Mouse (Mus musculus) right cerebral cortex, postnatal 25 days (tissue): ENCODE results near the gene Wdr31.
A peak's percentile ranks its signal among the peaks of the same experiment; 100 is the strongest.
"Not testable (repeated sequence)": the region's sequence is repeated elsewhere in the genome, so short reads cannot be mapped to it uniquely, and the experiment has no call there.

Experiments
- DNase-seq: peaks from one replicate; pipeline ENCODE4 v3.0.0; 2022

The Wdr31 gene

GRCm38 (mm10) chr4:62494230-62494629 lies 23.5 kb upstream of the Wdr31 start:
- no peak for DNase-seq

GRCm38 (mm10) chr4:62492682-62493081 lies 22.0 kb upstream of the Wdr31 start:
- no peak for DNase-seq

GRCm38 (mm10) chr4:62487914-62488313 lies 17.2 kb upstream of the Wdr31 start:
- no peak for DNase-seq

GRCm38 (mm10) chr4:62487172-62487571 lies 16.5 kb upstream of the Wdr31 start:
- DNase-seq: no peak

- no peak for DNase-seq
These were observed 15.5 kb upstream of the Wdr31 start for GRCm38 (mm10) chr4:62486162-62486696.

- DNase-seq: no peak
These were observed 14.9 kb upstream of the Wdr31 start for GRCm38 (mm10) chr4:62485450-62486161.

GRCm38 (mm10) chr4:62484928-62485327 lies 14.2 kb upstream of the Wdr31 start:
- DNase-seq: no peak

- no peak for DNase-seq
These were observed 10.3 kb upstream of the Wdr31 start for GRCm38 (mm10) chr4:62480709-62481605.

- DNase-seq: no peak
These were observed 9.4 kb upstream of the Wdr31 start, which contains the start of gene Bspry for GRCm38 (mm10) chr4:62479937-62480708. Gene Bspry (plus strand): TSS chr4:62480053.

GRCm38 (mm10) chr4:62479593-62479936 lies 8.9 kb upstream of the Wdr31 start:
- not testable (repeated sequence) for DNase-seq

- DNase-seq: no peak
These were observed 7.0 kb upstream of the Wdr31 start for GRCm38 (mm10) chr4:62477542-62478244.

GRCm38 (mm10) chr4:62475793-62476192 lies 5.1 kb upstream of the Wdr31 start:
- DNase-seq: no peak

- no peak for DNase-seq
These were observed 4.4 kb upstream of the Wdr31 start for GRCm38 (mm10) chr4:62475131-62475530.

- no peak for DNase-seq
These were observed 1.4 kb upstream of the Wdr31 start for GRCm38 (mm10) chr4:62472071-62472470.

GRCm38 (mm10) chr4:62468158-62468557 lies 2.5 kb downstream of the Wdr31 start:
- no peak for DNase-seq

GRCm38 (mm10) chr4:62463124-62463523 lies 7.6 kb downstream of the Wdr31 start:
- no peak for DNase-seq

GRCm38 (mm10) chr4:62460348-62460747 lies 10.3 kb downstream of the Wdr31 start:
- no peak for DNase-seq

- DNase-seq: peak; percentile 45
These were observed 11.6 kb downstream of the Wdr31 start for GRCm38 (mm10) chr4:62459081-62459480.

- DNase-seq: peak; percentile 19
These were observed 15.7 kb downstream of the Wdr31 start for GRCm38 (mm10) chr4:62454995-62455394.

GRCm38 (mm10) chr4:62440986-62441385 lies 29.7 kb downstream of the Wdr31 start:
- DNase-seq: no peak

GRCm38 (mm10) chr4:62440544-62440943 lies 30.2 kb downstream of the Wdr31 start:
- no peak for DNase-seq

GRCm38 (mm10) chr4:62439793-62440192 lies 30.9 kb downstream of the Wdr31 start:
- DNase-seq: no peak
